Mouse (Mus musculus) spleen, postnatal 4 days (tissue): ENCODE measurements at regions not wholly inside any gene's neighbourhood (a gene's known extent, or its start where the extent isn't known, plus 50 kb on each side); places are given as distances from the start of the nearest gene placed in this dataset.

ENCODE experiments used
- DNase-seq, 2 experiments: peaks; one replicate each; pipeline ENCODE4 v3.0.0; 2022; ENCODE audit warnings: low spot score in 2 of 2

DNA sequence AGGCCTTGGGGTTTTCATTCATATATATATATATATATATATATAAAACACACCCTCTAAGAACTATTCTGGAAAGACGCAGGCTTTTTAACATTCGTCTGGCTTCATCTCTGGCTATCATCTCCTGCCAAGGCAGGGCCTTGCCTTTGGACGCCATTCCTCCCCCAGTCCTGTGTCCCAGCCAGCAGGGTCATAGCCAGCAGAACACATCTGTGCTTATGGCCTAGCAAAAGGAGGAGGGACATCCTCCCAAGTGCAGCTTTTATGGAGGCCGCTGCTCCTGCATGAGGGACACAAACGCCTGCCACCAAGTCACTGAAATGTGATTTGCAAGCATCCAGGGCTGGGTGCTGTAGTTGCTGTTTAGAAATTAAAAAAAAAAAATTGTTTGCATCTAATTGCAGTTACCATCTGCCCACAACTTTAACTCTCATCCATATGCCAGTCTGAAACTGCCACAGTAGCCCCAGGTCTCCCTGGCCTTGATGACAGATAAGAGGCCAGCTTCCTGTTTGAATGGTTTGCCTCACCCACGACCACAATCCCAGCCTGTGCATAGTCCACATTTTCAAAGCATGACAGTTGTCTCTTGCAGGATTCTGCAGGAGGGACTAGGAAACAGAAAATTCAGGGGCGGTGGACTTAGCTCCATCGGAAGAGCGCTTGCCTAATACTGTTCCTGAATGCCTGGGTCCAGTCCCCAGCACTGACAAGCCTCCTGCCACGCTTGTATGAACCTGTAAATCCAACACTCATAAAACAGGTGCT, 108.7 kb downstream of the Dyrk2 start:
- DNase-seq = no peak

DNA sequence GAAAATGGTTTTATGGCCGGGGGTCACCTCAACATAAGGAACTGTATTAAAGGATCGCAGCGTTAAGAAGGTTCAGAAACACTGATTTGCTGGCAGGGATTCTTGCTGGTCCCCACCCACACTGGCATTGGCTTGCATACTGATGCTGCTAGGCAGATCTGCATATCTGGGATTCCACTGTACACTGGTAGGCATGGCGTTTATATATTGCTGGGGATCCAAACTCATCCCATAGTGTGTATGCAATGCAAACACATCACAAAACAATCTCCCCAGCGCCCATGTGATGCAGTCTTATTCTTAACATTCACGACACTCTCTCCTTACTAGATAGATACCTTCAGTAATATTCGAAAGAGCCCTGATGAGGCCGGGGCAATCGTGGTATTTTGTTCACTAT, 105.0 kb downstream of the Dyrk2 start:
- DNase-seq = no peak

GRCm38 (mm10) chr10:118765544-118766441, 104.2 kb downstream of the Dyrk2 start:
- DNase-seq = peak; percentile 31 to 67

- DNase-seq = no peak
These were observed 103.2 kb downstream of the Dyrk2 start for GRCm38 (mm10) chr10:118766826-118767225.

DNA sequence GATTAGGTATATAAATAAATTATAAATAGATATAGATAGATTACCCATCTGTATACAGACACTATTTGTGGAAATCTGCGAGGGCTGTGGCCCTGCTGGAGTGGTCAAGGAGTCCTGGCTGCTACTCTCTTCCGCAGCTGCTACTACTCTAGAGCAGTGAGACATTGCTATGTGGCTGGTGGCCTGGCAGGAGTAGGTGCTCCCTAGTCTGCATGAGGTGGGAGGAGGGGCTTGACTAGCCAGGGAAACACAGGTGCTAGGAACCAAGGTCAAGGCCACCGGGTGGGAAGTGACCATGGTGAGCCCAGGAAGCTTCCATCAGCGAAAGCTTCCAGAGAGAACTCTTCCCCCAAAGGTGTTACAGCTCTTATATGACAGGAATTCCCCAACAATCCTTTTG, 100.3 kb downstream of the Dyrk2 start:
- DNase-seq = no peak

DNA sequence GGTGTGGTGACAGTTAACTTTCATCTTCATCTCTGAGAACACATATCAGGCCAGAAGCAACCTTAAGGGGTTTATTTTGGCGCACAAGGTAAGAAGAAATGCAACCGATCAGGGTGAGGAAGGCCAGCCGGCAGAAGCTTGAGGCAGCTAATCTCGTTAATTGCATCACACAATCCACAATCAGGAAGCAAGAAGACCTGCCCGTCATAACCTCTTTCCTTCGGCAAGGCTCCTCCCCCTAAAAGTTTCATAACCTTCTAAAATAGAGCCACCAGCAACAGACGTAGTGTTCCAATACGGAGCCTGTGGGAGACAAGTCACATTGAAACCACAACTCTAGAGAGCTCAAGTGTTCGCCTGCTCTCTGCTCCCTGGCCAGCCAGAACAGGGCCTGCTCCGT, 91.4 kb downstream of the Dyrk2 start:
- no peak for DNase-seq

GRCm38 (mm10) chr10:118780831-118781569, 89.0 kb downstream of the Dyrk2 start:
- DNase-seq = no peak

GRCm38 (mm10) chr10:118781811-118782232, 88.2 kb downstream of the Dyrk2 start:
- no peak for DNase-seq

GRCm38 (mm10) chr10:118782646-118783045, 87.4 kb downstream of the Dyrk2 start:
- no peak for DNase-seq

DNA sequence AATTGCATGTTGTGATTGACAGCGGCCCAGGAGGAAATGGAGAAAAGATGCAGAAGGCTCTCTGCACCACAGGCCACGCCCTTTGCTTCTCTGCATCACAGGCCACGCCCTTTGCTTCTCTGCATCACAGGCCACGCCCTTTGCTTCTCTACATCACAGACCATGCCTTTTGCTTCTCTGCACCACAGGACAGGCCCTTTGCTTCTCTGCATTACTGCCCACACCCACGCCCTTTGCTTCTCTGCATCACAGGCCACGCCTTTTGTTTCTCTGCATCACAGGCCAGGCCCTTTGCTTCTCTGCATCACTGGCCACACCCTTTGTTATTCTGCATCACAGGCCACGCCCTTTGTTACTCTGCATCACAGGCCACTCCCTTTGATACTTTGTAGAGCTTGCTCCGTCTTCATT, 82.7 kb downstream of the Dyrk2 start:
- no peak for DNase-seq

- no peak for DNase-seq
These were observed 77.5 kb downstream of the Dyrk2 start for GRCm38 (mm10) chr10:118792352-118793100.

DNA sequence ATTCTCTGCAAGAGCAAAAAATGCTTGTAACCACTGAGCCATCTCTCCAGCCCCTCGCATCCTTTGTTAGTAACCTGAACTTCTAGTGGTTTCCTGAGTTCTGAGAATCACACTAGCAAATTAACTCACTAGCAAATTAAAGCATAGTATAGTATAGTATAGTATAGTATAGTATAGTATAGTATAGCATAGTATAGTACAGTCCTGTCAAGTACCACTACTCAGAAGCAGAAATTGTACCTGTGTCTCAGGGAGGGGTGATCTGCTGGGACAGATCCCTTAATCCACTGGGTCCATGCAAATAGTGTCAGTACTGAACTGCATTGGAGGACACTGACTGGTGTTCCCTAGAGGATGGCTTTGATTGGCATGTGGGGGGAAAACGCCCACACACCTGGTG, 76.2 kb downstream of the Dyrk2 start:
- DNase-seq = no peak

DNA sequence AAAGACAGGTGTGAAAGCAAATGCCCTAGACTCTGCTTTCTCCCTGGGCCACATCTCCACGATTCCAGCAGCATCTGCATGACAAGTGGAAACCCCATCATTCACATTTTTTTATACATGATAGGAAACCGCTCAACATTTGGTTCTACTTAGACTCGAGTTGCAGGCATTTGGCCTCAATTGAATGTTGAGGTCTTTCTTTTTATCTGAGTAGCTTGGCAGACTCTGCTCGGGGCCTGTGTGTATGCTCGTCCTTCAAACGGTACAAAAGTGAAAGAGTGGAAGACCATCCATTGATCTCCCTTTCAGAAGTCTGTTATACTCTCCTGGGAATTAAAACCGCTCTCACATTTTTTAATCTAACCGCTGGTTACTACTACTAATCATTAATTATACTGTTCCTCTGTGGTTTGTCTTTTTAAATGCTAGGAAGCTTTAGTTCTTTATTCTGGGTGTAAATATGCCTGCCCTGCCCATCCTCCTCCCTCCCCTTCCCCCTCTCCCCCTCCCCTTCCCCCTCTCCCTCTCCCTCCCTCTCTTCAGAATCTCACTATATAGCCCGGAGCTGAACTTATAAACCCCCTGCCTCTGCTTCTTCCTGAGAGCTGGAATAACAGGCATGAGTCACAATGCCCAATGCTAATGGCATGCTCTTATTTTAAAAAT, 75.5 kb downstream of the Dyrk2 start:
- DNase-seq = no peak

DNA sequence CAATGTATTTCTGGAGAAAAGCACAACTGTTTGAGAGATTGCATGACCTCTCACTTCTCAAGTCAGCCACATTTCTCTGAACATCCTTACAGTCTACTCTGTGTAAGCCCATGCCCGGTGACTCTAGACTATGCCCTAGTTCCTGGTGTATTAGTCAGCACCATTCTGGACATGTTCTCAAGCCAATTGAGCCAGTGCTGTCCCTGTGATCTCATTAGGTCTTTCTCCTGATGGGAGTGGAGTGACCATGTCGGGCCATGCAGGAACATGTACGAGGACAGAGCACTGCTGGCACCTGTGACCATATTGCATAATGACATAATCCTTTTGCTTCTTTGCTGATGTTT, 75.0 kb downstream of the Dyrk2 start:
- no peak for DNase-seq

DNA sequence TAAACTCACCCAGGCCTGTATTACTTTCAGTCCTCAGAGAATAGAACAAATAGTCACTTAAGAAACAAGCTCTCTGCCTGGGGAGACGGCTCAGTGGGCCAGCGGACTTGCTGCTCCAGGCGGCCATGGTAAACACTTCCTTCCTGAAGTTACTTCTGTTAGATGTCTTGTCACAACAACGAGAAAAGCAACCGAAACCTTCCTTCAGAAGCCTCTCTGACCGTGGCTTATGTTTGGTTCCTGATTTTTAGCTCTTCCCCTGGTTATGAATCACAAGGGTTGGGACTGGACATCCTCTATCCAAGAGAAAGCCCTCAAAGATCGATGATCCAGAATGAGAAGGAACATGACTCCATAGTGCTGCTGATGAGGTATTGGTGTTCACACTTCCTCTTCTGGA, 73.5 kb downstream of the Dyrk2 start:
- DNase-seq = no peak

- no peak for DNase-seq
These were observed 72.8 kb downstream of the Dyrk2 start for GRCm38 (mm10) chr10:118797256-118797655.

DNA sequence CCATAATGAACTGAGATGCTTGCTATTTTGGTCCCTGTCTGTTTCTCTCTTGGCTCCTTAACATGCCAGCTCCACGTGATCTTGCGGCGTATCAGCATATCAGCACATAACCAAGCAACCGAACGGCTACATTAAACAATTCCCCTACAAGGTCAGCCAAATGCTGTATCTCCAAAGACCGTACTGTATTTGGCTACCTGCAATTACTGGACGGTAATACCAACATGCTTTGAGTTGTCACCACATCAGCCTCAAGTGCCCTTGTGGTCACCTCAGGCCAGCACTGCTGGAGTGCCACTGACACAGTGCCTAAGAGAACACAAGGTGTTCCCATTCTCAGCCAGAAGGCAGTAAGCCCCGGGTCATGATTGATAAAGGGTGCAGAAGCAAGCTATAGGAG, 70.2 kb downstream of the Dyrk2 start:
- no peak for DNase-seq

GRCm38 (mm10) chr10:118803922-118804557, 66.0 kb downstream of the Dyrk2 start:
- no peak for DNase-seq

DNA sequence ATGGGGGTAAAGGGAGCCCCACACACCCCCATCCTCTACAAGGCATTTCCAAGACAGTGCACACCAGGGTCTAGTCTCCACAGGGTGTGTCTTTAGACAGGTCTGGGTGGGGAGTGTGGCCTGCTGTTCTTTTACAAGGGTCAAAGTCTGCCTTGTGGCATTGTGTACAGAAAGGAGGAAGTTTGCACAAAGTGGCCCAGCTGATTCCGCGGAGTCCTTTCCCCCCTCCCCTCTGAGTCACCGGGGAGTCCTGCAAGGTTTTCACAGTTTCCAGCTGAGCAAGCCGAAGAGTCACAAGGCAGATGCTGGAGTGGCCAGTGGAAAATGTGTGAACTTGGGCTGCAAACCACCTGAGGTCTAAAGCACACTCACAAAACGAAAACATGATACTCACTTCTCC, 65.4 kb downstream of the Dyrk2 start:
- DNase-seq = peak; percentile 42 to 66
